Mouse (Mus musculus) sigmoid colon, adult 10 weeks (tissue): ENCODE results near the gene Defb41. TPM values are rescaled to one million over a fixed set of nuclear protein-coding genes. Genes with fewer than 3 reads are reported as not detected.

Source experiments
- polyA plus RNA-seq: library from polyadenylated mRNA; stranded (reverse); fragments of 350-450 nt; fragmentation: Illumina TruSeq; extraction: RNeasy Lipid Tissue Mini Kit (QIAGEN cat#74804); gene quantifications from one replicate; pipeline ENCODE4 v1.2.3, GENCODE M21; 2014; ENCODE audit warnings: low read depth, low replicate concordance

Gene Defb41
- polyA plus RNA-seq, result not detected

GRCm38 (mm10) chr1:18265038-18265437, at the start of gene Defb41:
Defb41 (minus strand) TSS chr1:18265138.

DNA sequence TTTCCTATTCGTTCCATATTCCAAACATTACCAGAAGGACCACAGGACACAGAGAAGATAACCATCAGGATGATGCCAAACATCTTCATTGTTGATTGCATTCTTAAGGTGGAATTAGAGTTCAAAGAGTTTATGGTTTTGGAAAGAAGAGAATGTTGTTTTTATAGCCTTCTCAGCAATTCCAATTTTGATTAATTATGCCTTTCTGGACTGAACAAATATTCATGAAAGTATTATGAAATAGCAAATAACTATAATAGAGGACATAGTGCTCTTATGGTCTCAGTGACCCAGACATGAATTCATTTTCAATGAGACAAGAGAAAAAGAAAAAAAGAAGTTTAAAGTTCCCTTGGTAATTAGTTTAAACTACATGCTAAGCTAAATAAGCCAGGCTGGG, 27.6 kb downstream of the Defb41 start, which contains the start of gene Defb18:
Gene Defb18 (minus strand): TSS at position 101 of the 400 bp plus-strand sequence.

Other genes starting within 250 kb of the Defb41 start
- not detected for gene Crisp4, start 119.2 kb downstream of the Defb41 start, polyA plus RNA-seq
- gene Defb18, start 27.7 kb downstream of the Defb41 start, polyA plus RNA-seq, result not detected